ENCODE assay signal across 21 mouse cellular contexts in the genomic region with DNA sequence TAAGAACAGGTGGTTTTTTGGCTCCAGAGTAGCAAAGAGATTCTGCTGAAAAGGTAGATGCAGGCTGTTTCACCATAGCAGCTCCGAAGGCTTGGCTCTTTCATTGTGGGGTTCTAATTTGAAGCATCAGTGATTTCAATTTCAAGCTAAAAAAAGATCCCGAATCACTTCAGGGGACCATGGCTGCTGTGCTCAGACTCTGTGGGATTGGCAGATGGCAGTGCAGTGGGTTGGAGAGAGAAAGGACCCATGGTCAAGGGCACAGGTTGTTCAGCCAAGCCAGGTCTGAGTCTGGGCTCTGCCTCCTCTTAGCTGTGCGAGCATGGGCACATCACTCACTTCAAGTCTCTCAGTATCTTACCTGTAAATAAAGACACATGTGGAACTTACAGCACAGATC.
DNase-seq lines count a peak whose midpoint lies in the region; ATAC-seq and TF ChIP-seq lines count a peak whose summit lies in the region.
"Had no signal": no experiment of that assay in that cellular context is flagged by ENCODE, and none has a peak within 500 bp of the region (broad histone marks: within the 10 kb centered on the region; RNA-seq: fewer than 3 reads in every experiment).

No protein-coding gene starts in this region.

- no peaks in the 10 kb centered on the region for H3K9me3 ChIP-seq in hindbrain, embryonic 13.5 days
- H3K9me3 ChIP-seq in hindbrain, embryonic 14.5 days (ENCODE audit: control insufficient read depth, low read length), result no peaks in the 10 kb centered on the region
- H3K9me3 ChIP-seq in hindbrain, postnatal 0 days (ENCODE audit: low read length), result no peaks in the 10 kb centered on the region
- no peaks in the 10 kb centered on the region for H3K9me3 ChIP-seq in hindbrain, embryonic 12.5 days (replicated peaks)
- H3K9me3 ChIP-seq: embryonic facial prominence, embryonic 10.5 days; embryonic facial prominence, embryonic 13.5 days; forebrain, embryonic 12.5 days; forebrain, embryonic 15.5 days; G1E; heart, embryonic 12.5 days; heart, embryonic 15.5 days had no signal

- no peak for ATAC-seq in hindbrain, embryonic 13.5 days (ENCODE audit: low FRiP score)
- ATAC-seq in hindbrain, embryonic 14.5 days (ENCODE audit: low FRiP score), result no peak
- ATAC-seq in hindbrain, postnatal 0 days, result no peak
- no peak for ATAC-seq in hindbrain, embryonic 12.5 days (ENCODE audit: low FRiP score)
- ATAC-seq: forebrain, embryonic 15.5 days; intestine, postnatal 0 days; Patski had no signal

- H3K27me3 ChIP-seq in hindbrain, embryonic 13.5 days, result no peaks in the 10 kb centered on the region
- no peaks in the 10 kb centered on the region for H3K27me3 ChIP-seq in hindbrain, embryonic 14.5 days (ENCODE audit: control insufficient read depth, insufficient read depth, low read length)
- H3K27me3 ChIP-seq in hindbrain, postnatal 0 days (ENCODE audit: insufficient read depth, low read length), result no peaks in the 10 kb centered on the region
- no peaks in the 10 kb centered on the region for H3K27me3 ChIP-seq in hindbrain, embryonic 12.5 days
- H3K27me3 ChIP-seq in testis, adult 2 months (ENCODE audit: control insufficient read depth, insufficient read depth, low read length), result no peaks in the 10 kb centered on the region
- H3K27me3 ChIP-seq: embryonic facial prominence, embryonic 13.5 days; forebrain, embryonic 12.5 days; forebrain, embryonic 15.5 days; Patski had no signal

- no peak for TF ChIP-seq CTCF in hindbrain, postnatal 0 days (IDR thresholded peaks at IDR 0.05; ENCODE audit: low read depth)
- no peak for TF ChIP-seq CTCF in testis, adult 2 months (IDR thresholded peaks at IDR 0.05; ENCODE audit: control insufficient read depth, insufficient read depth, insufficient replicate concordance, low read depth, low read length)

- 78% methylated on average over 3 of the region's 3 CpGs for WGBS in hindbrain, embryonic 13.5 days
- WGBS in hindbrain, embryonic 14.5 days, result 74% methylated on average over 3 of the region's 3 CpGs
- WGBS in hindbrain, postnatal 0 days, result 60% methylated on average over 3 of the region's 3 CpGs
- WGBS in hindbrain, embryonic 12.5 days, result 77% methylated on average over 3 of the region's 3 CpGs

- no peak overlapping the region for H3K4me2 ChIP-seq in hindbrain, embryonic 13.5 days
- H3K4me2 ChIP-seq in hindbrain, embryonic 14.5 days (replicated peaks), result no peak overlapping the region
- no peak overlapping the region for H3K4me2 ChIP-seq in hindbrain, postnatal 0 days (ENCODE audit: low read depth, low read length)
- H3K4me2 ChIP-seq in hindbrain, embryonic 12.5 days (replicated peaks), result no peak overlapping the region
- H3K4me2 ChIP-seq: embryonic facial prominence, embryonic 13.5 days; forebrain, embryonic 12.5 days; forebrain, embryonic 15.5 days; heart, embryonic 12.5 days; heart, embryonic 15.5 days had no signal

- no peaks in the 10 kb centered on the region for H3K36me3 ChIP-seq in hindbrain, embryonic 13.5 days
- H3K36me3 ChIP-seq in hindbrain, embryonic 14.5 days (replicated peaks; ENCODE audit: control insufficient read depth, insufficient read depth), result no peaks in the 10 kb centered on the region
- no peaks in the 10 kb centered on the region for H3K36me3 ChIP-seq in hindbrain, postnatal 0 days (ENCODE audit: insufficient read depth, low read length)
- H3K36me3 ChIP-seq in hindbrain, embryonic 12.5 days, result no peaks in the 10 kb centered on the region
- H3K36me3 ChIP-seq in testis, adult 2 months (ENCODE audit: control insufficient read depth, insufficient read depth, low read length), result no peaks in the 10 kb centered on the region
- H3K36me3 ChIP-seq: embryonic facial prominence, embryonic 10.5 days; embryonic facial prominence, embryonic 13.5 days; forebrain, embryonic 12.5 days; forebrain, embryonic 15.5 days; G1E; heart, embryonic 12.5 days; heart, embryonic 15.5 days had no signal

- H3K27ac ChIP-seq in hindbrain, embryonic 13.5 days, result peak overlapping the region; percentile 45; the same call in 1 of the 2 replicates
- no peak overlapping the region for H3K27ac ChIP-seq in hindbrain, embryonic 14.5 days
- H3K27ac ChIP-seq in hindbrain, postnatal 0 days, result peak overlapping the region; percentile 63; the same call in 1 of the 2 replicates
- no peak overlapping the region for H3K27ac ChIP-seq in hindbrain, embryonic 12.5 days
- no peak overlapping the region for H3K27ac ChIP-seq in testis, adult 2 months (ENCODE audit: control insufficient read depth, insufficient read depth, low read depth, low read length)
- H3K27ac ChIP-seq: embryonic facial prominence, embryonic 10.5 days; embryonic facial prominence, embryonic 13.5 days; forebrain, embryonic 12.5 days; forebrain, embryonic 15.5 days; heart, embryonic 15.5 days had no signal

- no peak overlapping the region for H3K9ac ChIP-seq in hindbrain, embryonic 13.5 days
- no peak overlapping the region for H3K9ac ChIP-seq in hindbrain, embryonic 14.5 days
- no peak overlapping the region for H3K9ac ChIP-seq in hindbrain, postnatal 0 days (replicated peaks; ENCODE audit: low read length)
- H3K9ac ChIP-seq in hindbrain, embryonic 12.5 days, result no peak overlapping the region
- H3K9ac ChIP-seq: embryonic facial prominence, embryonic 13.5 days; forebrain, embryonic 12.5 days; forebrain, embryonic 15.5 days; heart, embryonic 12.5 days; heart, embryonic 15.5 days had no signal

- DNase-seq in cerebellum, postnatal 10 days, result peak; percentile 79 to 85
- DNase-seq in cerebellum, postnatal 4 days (ENCODE audit: low spot score in 2 of 2), result no peak
- no peak for DNase-seq in hindbrain, embryonic 14.5 days (ENCODE audit: low spot score)
- DNase-seq in hindbrain, postnatal 0 days (ENCODE audit: low spot score), result no peak
- DNase-seq in testis, postnatal 14 days (ENCODE audit: low spot score), result no peak
- DNase-seq: B cell, adult 2 months; cerebellum, adult 9-11 months; gastrocnemius, postnatal 25 days had no signal

- no peak for TF ChIP-seq POLR2A in testis, adult 2 months (IDR thresholded peaks at IDR 0.05; ENCODE audit: control insufficient read depth, low read depth, low read length)

- H3K4me1 ChIP-seq in hindbrain, embryonic 13.5 days (replicated peaks), result peaks cover 74% of the 10 kb centered on the region
- peaks cover 43% of the 10 kb centered on the region for H3K4me1 ChIP-seq in hindbrain, embryonic 14.5 days (replicated peaks; ENCODE audit: control insufficient read depth, insufficient read depth, low read length)
- peaks cover 18% of the 10 kb centered on the region for H3K4me1 ChIP-seq in hindbrain, postnatal 0 days (ENCODE audit: insufficient read depth, low read length)
- H3K4me1 ChIP-seq in hindbrain, embryonic 12.5 days, result peaks cover 25% of the 10 kb centered on the region
- H3K4me1 ChIP-seq in testis, adult 2 months (ENCODE audit: control insufficient read depth, insufficient read depth, low read length), result no peaks in the 10 kb centered on the region
- H3K4me1 ChIP-seq: heart, embryonic 15.5 days had no signal

- H3K4me3 ChIP-seq in hindbrain, embryonic 13.5 days, result no peak overlapping the region
- no peak overlapping the region for H3K4me3 ChIP-seq in hindbrain, embryonic 14.5 days (replicated peaks; ENCODE audit: low read length)
- no peak overlapping the region for H3K4me3 ChIP-seq in hindbrain, postnatal 0 days (ENCODE audit: low read length)
- no peak overlapping the region for H3K4me3 ChIP-seq in hindbrain, embryonic 12.5 days
- peak overlapping the region; percentile 8; the same call in 1 of the 2 replicates for H3K4me3 ChIP-seq in testis, adult 2 months (ENCODE audit: control insufficient read depth, low read depth, low read length)
- H3K4me3 ChIP-seq: embryonic facial prominence, embryonic 10.5 days; embryonic facial prominence, embryonic 13.5 days; erythroblast, embryonic 14.5 days; forebrain, embryonic 12.5 days; forebrain, embryonic 15.5 days; heart, embryonic 12.5 days; heart, embryonic 15.5 days had no signal

Comparison
In these comparisons a context has a peak if more than half of its experiments do, and no peak if none do; other contexts are left out.
1. DNase-seq: peak in cerebellum, postnatal 10 days (2 of 2); none in cerebellum, postnatal 4 days (0 of 2), hindbrain, embryonic 14.5 days (single experiment), hindbrain, postnatal 0 days (single experiment) and testis, postnatal 14 days (single experiment).
2. H3K27ac ChIP-seq: peak in hindbrain, embryonic 13.5 days (single experiment) and hindbrain, postnatal 0 days (single experiment); none in hindbrain, embryonic 14.5 days (single experiment), hindbrain, embryonic 12.5 days (single experiment) and testis, adult 2 months (single experiment).